Mouse (Mus musculus) layer of hippocampus, adult 9-11 months (tissue): ENCODE data around the gene Hlx.
A peak's percentile ranks its signal among the peaks of the same experiment; 100 is the strongest.

Source experiments
- DNase-seq: peaks from one replicate; pipeline ENCODE4 v3.0.0; 2022

Hlx gene

DNA sequence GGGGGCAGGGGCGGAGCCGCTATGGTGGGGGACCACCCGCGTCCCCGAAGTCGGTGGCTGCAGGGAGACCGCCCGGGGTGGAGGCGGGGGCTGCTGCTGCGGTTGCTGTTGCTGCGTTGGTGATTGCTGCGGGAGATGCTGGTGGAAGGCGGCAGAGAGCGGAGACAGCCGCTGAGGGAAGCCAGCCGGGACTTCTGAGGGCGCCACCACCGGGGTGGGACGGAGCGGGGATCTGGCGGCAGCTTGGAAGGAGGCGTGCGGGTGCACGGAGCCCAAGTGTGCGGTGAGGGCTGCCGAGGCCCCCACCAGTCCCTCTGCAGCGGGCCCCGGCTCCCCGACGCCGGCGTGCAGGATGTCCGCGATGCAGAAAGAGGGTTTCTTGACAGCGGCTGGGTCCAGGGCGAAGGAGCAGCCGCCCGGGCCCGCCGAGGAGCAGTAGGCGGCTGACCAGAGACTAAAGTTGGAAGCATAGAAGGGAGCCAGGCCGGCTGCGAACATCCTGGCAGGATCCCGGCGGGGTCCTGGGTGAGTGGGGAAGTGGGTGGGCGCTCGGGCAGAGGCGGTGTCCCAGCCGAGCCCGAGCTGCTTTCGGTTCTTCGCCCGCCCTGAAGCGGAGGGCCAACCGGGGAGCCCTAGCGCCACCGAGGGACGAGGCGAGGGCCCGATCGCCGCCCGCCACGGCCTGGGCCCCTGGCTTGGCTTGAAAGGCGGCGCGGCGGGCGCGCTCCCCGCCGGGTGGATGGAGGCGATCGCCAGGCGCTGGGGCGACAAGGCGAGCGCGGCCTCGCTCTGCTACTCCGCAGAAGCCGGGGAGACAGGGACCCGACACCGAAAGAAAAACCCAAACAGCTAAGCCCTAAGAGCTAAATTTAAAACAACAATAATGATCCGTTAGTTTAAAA is 524 bp downstream of the Hlx start:
- peak; percentile 9 for DNase-seq

- no peak for DNase-seq
Observed at GRCm38 (mm10) chr1:184731091-184731640, 1.3 kb downstream of the Hlx start.

DNA sequence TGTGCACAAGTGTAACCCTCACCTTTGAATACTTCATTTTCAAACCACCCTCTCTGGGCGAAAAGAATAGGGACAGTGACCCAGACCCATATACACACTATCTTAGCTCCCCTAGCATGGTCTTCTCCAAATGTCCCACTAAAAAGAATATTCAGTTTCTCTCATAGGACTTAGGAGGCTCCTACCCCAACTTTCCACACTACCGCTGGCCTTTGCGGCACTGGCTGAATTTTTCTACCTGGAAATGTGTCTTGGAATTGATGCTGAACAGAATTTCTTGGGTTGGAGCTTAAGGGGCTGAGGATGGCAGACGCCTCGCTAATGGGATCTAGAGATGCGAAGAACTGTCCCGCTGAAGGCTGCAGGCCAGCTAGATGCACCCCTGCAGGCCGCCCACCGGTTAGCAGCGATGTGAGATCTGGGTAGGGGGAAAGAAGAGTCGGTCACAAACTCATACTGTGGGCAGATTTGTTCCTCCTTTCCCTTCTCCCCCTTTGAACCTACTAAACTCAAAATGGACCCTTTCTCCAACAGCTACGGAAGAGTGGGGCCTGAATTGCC is 1.9 kb downstream of the Hlx start:
- DNase-seq = no peak

DNA sequence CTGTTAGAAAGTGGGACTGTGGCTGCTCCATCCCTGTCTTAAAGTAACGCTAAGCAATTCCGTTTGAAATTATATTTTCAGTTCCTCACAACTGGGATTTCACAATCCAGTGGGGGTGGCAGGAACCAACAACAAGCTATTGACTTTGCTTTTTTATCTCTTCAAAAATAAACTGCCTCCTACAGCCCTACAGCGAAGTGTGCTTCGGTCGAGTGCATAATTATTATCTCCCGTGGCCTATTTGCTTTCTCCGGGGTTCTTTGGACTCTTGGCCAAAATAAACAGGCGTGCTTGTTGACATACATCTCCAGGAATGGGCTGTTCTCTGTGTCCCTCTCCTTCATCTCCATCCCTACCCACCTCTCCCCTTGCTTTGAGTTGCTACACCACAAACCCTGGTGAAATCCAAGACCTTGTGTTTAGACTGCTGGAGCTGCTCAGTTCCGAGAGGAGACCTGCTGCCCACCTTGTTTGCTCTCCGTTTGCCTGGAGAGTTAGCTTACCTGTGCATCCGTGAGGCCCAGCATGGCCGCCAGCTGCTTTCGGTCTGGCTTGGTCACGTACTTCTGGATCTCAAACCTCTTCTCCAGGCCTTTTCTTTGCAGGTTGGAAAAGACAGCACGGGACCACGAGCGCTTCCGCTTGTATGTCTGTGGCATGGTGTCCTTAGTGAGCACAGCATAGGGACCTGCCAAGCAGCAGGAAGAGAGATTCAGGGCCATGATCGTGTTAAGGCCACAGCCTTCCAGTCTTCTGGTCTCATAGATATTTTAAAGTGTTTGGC is 2.9 kb downstream of the Hlx start:
- no peak for DNase-seq

GRCm38 (mm10) chr1:184728561-184729115 is 3.8 kb downstream of the Hlx start:
- DNase-seq = peak; percentile 17

DNA sequence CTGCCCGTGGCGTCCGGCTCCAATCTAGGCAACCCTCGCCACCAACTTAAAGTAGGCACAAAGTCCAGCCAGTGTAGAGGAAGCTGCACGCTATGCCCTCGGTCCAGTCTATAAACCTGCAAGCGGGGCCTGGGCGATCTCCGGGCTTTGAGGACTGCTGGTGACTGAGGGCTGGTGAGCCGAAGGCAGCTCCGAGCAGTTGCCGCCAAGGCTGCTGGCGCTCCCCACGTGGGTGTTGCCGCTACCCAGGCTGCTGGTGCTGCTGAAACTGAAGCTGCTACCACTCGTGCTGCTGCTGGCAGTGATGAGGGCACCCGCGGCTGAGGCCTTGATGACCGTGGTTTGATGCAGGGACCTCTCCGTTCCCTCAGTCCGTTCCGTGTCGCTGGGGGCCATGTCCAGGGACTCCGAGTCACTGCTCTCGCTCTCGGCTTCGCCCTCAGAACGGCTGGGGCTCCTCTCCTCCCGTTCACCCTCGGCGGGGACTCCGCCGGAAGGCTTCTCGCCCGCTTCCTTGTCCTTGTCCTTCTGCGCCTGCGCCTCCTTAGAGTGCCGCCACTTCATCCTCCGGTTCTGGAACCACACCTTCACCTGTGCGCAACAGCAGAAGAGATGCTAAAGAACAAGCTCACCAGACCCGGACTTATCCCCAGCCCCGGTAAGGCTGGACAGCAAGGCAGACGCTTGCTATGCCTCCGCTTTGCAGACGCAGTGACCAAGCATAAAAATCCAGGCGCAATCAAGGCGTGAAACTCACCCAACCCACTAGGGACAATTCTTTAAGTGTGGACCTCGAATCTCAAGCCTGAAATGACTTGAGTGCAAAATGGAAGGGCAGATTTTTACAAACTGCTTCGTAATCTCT is 4.8 kb downstream of the Hlx start:
- DNase-seq = peak; percentile 3

GRCm38 (mm10) chr1:184726576-184727300 is 5.7 kb downstream of the Hlx start:
- DNase-seq = no peak

- DNase-seq = no peak
Observed at GRCm38 (mm10) chr1:184725318-184725790, 7.1 kb downstream of the Hlx start.

- DNase-seq = no peak
Observed at GRCm38 (mm10) chr1:184724551-184725317, 7.7 kb downstream of the Hlx start.

DNA sequence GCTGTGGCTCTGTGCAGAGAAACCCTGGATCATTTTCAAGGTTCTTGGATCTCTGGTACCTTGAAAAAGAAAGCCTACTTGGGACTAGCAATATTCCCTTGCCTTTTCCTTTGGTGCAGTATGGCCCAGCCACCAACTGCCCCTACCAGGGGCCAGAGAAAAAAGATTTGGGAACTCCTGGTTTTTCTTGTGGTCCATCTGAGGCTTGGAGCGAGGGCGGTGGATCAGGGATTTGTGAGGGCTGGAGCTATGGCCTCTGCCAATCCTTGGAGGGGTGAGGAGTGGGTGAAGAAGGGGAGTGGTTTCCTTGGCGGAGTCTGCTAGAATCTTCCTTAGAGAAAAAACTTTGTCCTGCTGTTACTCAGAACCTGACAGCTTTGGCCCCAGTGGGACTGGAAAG is 8.5 kb downstream of the Hlx start:
- DNase-seq = no peak

DNA sequence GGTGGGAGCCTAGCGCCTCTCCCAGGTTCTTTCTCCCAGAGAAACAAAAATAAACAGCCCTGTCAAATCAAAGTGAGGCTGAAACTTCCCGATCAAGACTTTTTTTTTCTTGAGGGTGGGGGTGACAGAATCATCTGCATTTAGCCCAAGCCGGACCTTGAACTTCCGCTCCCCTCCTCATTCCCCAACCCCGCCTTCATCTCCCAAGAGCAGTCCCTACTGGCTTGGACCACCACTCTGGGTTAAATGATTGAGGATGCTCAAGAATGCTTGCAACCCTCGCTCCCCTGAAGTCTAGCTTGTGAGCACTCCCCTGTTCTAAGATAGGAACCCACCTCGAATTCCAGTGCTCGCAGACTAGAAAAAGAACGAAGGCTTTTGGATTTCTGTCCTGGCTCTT is 11.3 kb downstream of the Hlx start:
- no peak for DNase-seq

DNA sequence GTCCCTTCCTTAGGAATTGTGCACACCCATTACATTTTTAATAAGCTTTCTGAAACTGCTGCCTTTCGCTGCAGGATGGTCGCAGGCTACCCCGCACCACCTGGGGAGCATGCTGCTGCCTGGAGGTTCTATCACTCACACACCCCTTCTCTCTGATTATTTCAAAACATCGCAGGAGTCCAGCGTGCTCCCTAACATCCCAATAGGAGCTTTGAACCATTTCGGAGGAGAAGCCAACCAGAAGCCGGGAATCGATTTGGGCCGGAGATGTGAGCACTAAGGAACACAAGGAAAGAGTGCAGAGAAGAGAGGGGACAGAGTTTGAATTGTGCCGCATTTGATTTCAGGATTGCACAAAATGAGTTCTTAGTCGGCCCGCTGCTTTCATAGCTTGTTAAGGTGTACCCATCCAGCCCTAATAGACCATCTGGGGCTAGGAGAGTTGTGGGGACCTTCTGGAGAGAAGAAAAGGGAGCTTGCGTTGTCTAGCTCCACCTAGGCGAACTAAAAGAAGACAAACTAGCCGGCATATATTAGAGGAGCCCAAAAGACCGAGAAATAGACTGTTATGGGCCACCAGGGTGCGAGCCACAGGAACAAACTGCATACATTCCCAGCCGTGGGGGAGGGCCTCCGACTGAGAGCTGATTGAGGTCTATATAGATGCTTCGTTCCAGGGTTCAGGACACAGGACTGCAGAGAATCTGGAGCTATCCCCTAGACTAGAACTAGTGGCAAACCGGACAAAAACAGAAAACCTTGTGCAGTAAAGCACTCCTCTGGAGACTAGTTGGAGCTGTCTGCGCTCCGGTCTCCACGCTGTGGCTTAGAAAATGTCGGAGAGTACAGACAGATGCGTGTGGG is 12.0 kb downstream of the Hlx start:
- DNase-seq = no peak

DNA sequence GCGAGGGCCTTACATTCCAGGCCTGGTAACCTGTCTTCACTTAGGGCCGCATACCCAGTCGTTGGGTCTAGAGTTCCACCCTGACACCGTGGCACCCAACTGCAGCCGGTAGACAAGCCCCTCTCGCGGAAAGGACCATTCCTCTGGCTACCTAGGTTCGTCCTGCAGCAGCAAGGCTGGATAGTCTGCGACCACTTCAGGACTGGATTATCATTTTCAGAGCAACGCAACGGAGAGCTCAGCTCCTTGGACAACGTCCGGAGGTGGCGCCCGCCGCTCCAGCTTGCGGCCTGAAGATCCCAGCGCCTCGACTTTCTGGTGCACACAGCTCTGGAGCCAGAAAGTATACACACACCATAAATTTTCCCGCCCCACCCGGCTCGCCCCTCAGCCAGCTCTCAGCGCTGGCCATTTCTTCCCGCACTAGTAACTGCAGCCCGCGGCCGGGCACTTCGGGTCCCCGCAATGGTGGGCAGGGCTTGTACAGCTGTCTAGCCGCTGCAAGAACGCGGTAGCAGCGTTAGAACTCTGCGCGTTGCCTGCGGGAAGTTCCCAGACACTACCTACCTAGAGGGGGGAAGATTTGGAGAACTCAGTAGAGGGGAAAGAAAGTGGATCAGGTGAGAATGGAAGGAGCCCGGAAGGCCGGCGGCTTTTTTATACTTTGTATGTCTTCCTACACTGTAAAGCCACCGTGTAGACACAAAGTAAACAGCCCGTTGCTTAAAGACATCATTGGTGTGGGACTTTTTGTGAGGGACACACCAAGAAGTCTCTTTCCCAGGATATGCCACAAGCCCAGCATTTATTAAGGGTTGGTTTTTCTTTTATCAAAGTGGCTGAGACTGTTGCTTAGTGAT is 13.9 kb downstream of the Hlx start:
- DNase-seq = no peak

- no peak for DNase-seq
Observed at GRCm38 (mm10) chr1:184717691-184718200, 14.7 kb downstream of the Hlx start.

DNA sequence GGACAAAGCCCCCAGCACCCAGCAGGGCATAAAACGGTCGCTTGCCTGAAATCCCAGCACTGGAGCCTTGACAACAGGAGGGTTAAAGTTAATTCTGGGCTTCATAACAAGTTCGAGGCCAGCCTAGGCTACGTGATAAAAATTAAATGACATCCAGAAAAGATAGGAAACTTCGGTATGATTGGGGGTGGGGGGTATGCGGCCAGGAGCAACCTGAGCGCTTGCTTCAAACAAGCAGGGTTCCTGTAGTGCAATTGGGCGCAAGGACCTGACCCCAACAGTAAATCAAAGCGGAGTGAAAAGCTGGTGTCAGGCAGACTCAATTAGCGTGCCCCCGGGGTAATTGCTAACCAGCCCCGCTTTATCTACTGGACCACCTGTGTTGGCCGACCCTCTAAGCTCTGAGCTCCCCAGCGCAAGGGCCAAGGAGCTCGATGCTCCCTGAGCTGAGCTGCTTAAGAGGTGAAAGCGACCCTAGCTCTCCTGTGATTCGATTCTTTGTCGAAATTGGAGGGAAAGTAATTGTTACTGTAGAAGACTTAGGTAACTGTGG is 15.3 kb downstream of the Hlx start:
- no peak for DNase-seq

- DNase-seq = no peak
Observed at GRCm38 (mm10) chr1:184716117-184716516, 16.3 kb downstream of the Hlx start.

GRCm38 (mm10) chr1:184715693-184716092 is 16.7 kb downstream of the Hlx start:
- no peak for DNase-seq

DNA sequence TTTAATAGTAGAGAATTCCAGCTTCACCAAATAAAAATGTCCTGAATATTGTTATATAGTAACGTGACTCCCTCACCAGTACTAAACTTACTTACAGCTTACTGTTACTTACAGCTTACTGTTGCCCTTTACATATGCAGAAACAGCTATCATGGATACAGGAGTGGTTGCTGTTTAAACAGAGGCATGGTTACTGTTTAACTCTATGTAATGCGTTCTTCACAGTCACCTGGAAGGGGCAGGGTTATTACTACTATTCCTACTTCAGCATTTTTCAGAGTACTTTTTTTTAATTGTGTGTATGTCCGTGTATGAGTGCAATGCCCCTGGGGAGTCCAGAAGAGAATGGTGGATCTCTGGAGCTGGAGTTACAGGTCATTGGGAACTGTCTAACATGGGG is 17.9 kb downstream of the Hlx start:
- no peak for DNase-seq
